Mouse (Mus musculus) layer of hippocampus, adult 11-12 months (tissue): ENCODE measurements around the gene Hist1h4n.
"Not testable (repeated sequence)": the region's sequence is repeated elsewhere in the genome, so short reads cannot be mapped to it uniquely, and the experiment has no call there.

ENCODE experiments used
- DNase-seq: peaks from one replicate; pipeline ENCODE4 v3.0.0; 2022; ENCODE audit warnings: low spot score

The Hist1h4n gene

DNA sequence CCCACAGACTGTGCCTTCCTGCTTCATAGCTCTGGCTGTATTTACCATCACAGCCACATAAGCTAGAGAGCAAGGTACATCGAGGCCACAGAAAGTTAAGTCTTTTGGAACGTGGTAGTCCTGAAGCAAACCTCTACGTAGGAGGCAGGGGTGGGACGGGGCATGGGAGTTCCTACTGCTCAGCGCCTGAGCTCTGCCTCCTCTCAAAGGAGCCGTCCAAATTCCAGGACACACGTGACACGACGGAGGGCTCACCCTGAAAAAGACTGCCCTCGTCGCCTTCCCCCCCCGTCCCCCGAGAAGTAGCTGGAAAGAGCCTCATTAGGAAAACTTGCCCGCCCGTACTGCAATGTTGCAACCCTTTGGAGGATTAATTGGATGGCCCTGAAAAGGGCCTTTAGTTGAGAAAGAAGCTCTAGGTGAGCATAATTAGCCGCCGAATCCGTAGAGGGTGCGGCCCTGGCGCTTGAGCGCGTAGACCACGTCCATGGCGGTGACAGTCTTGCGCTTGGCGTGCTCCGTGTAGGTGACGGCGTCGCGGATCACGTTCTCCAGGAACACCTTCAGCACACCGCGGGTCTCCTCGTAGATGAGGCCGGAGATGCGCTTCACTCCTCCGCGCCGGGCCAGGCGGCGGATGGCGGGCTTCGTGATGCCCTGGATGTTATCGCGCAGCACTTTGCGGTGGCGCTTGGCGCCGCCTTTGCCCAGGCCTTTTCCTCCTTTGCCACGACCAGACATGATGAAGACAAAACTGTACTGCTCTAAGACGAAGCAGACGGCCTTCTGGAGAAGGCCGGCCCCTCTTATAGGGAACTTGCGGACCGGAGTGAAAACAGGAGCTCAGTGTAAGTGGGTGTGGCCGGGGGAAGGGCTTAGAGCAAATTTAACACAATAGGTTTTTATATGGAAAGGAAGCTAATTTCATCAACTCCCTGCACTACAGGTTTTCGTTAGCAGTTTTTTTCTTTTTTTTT is at the start of gene Hist1h4n:
Gene Hist1h4n, minus strand, starts transcription at position 779 of the 977 bp plus-strand sequence.
- peak; percentile 46 for DNase-seq

DNA sequence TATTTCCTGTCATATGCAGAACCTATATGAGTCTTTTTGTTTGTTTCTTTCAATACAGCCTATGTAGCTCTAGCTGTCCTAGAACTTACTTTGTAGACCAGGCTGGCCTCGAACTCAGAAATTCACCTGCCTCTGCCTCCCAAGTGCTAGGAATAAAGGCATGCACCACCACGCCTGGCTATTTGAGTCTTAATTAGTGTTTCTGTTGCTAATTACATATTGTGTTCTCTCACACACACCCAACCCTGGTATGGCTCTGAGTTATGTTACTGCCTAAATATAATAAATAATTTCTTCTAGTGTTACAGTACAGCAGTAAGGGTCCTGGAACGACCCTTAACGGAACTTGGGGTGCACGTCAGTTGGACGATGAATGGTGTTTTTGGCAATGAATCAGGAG is 48.7 kb upstream of the Hist1h4n start:
- DNase-seq: no peak

GRCm38 (mm10) chr13:21865503-21865902 is 33.5 kb upstream of the Hist1h4n start:
- not testable (repeated sequence) for DNase-seq

DNA sequence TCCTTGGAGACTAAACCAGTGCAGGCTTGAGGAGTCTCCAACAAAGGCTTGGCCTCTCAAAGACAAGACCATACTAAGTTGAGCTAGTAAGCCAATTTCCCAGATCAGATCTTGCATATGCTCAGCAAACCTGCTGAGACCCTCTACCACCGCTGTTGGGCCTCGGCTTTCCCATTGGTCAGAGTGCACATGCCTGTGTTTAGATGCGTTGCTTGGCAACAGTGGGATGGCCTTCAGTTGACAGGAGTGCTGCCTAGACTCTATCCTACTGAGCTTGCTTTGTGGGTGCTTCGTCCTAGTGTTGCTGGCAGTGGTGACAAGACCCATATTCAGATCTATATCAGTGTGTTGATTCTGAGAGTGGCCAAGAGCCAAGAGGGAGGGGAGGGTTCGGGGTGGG is 29.6 kb upstream of the Hist1h4n start:
- no peak for DNase-seq

DNA sequence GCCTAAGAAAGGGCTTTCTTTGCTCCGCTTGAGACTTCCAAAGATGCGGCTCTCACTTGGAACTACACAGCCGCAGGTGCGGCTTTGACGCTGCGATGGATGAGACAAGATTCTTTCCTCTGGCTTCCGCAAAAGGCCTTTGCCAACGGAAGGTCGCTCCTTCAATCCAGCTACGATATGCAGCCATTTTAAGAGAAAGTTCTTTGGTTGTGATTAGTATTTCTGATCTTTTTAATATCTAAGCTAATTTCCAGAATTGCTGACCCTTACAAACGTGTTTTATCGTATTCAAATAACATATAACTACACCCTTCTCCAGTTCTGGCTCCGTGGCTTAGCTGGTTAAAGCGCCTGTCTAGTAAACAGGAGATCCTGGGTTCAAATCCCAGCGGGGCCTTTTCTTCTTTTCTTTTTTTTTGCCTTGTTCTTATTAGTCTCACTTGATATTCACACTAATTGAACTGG is 23.7 kb upstream of the Hist1h4n start:
- DNase-seq: peak; percentile 62

DNA sequence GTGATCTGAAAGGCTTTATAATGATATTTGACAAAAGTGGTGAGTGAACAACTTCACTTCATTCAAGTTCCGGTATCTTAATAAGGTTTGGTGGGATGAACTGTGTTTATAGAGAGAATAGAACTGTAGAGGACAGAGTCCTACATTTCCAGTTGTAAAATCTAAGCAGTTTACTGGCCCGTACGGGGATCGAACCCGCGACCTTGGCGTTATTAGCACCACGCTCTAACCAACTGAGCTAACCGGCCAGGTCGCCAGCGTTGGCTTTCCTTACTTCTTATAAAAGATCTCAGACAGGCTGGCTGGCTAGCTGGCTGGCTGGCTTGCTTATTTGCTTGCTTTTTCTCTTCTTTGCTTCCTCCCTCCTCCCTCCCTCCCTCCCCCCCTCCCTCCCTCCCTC is 23.1 kb upstream of the Hist1h4n start:
- DNase-seq: peak; percentile 80

- DNase-seq: no peak
Measured at GRCm38 (mm10) chr13:21852215-21852945, 20.4 kb upstream of the Hist1h4n start.

DNA sequence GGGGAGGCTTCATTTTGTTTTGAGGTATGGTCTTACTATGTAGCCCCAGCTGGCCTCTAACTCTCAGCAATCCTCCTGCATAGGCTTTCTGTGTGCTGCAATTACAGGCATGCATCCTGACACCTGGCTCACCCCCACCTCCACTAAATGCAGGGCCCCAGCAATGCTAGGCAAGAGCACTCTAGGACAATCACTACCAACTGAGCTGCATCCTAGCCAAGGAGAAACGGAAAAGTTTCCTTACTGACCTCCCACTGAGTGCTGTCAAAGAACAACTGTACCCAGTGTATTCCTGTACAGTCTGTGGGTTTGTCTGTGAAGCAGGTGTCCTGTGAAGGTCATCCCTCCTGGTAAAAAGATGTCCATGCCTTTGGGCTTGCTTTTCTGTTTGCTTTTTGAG is 18.7 kb upstream of the Hist1h4n start:
- DNase-seq: not testable (repeated sequence)

DNA sequence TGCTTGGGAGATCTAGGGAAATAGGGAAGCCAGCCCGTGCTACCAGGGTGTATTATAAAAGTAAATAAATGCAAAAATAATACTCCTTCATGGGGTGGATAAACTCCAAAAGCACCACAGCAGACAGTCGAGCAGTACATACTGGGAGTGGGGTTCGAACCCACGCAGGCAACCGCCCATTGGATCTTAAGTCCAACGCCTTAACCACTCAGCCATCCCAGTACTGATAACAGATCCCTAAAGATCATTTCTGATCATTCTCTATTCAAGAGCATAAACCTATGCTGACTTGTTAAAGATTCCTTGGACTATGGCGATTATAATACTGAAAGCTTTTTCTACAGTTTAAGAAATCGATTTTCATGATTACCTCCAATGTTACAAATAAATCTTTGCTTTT is 15.9 kb upstream of the Hist1h4n start:
- no peak for DNase-seq

- DNase-seq: not testable (repeated sequence)
Measured at GRCm38 (mm10) chr13:21846356-21846755, 14.4 kb upstream of the Hist1h4n start.

DNA sequence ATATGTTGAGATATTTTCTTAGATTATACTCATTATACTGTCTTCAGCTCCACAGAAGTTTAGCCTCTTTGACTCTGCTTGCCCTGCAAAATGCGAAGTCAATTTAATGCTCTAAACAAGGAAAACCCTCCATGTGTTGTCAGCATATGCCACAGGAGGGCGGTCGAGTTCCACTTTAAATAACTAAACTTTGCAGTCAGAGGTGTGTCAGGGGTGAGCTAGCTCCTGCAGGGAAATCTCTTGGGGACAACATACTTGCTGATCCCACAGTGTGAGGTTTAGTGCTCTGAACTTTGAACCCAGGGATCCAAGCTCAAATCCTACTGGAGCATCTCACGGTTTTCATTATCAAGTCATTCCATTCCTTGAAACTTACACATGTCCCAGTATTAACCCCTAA is 8.5 kb upstream of the Hist1h4n start:
- not testable (repeated sequence) for DNase-seq

- not testable (repeated sequence) for DNase-seq
Measured at GRCm38 (mm10) chr13:21833461-21833860, 1.5 kb upstream of the Hist1h4n start, which contains the start of the genes Hist1h2ap and Hist1h2br. Hist1h2ap (minus strand) TSS chr13:21833507. Hist1h2br (plus strand) TSS chr13:21833743.

DNA sequence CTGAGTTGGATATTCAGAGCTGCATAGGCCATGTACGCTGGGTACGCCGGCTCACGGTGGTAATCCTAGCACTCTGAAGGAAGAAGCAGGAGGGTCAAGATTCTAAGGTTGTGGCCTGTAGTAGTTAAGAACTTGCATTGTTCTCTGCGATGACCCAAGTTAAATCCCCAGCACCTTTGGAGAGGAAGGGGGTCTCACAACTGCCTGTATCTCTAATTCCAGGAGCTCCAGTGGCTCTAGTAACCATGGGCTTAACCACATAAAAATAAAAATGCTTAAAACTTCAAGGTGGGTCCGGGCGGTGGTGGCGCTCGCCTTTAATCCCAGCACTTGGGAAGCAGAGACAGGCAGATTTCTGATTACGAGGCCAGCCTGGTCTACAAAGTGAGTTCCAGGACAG is 1.7 kb downstream of the Hist1h4n start:
- DNase-seq: no peak

DNA sequence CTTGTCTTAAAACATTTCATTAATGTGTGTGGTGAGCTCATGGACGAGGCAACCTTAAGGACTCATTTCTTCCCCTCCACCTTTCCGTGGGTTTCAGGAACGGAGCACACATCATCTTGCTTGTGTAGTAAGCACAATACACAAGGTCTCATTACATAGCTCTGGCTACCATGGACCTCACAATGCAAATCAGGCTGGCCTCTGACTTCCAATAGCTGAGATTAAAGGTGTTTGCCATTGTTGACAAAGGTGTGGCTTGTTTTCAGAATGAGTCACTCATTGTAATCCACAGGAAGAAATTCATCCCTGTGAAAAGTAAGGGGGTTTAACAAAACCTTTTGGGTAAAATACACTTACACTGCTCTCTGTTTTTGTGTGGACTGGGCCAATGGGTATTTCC is 3.5 kb downstream of the Hist1h4n start:
- DNase-seq: no peak

DNA sequence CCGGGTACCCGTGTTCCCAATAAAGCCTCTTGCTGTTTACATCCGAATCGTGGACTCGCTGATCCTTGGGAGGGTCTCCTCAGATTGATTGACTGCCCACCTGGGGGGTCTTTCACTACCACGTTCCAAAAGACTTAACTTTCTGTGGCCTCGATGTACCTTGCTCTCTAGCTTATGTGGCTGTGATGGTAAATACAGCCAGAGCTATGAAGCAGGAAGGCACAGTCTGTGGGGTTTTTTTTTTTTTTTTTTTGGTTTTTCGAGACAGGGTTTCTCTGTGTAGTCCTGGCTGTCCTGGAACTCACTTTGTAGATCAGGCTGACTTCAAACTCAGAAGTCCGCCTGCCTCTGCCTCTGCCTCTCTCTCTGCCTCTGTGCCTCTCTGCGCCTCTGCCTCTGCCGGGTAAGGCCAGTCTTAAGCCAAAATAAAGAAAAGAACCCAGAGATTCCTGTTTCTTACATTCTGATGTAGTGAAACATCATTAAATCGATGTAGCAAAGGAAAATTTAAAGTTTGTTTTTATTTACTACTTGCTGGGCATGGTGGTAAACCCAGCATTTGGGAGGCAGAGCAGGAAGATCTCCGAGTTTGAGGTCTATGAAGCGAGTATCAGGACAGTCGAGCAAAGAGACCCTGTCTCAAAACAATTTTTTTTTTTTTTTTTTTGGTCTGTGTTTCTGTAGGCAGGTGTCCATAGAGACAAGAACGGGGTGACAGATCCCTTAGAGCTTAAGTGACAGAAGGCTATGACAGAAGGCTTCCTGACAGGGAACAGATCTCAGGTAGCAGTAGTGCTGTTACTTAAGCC is 11.7 kb downstream of the Hist1h4n start:
- not testable (repeated sequence) for DNase-seq

DNA sequence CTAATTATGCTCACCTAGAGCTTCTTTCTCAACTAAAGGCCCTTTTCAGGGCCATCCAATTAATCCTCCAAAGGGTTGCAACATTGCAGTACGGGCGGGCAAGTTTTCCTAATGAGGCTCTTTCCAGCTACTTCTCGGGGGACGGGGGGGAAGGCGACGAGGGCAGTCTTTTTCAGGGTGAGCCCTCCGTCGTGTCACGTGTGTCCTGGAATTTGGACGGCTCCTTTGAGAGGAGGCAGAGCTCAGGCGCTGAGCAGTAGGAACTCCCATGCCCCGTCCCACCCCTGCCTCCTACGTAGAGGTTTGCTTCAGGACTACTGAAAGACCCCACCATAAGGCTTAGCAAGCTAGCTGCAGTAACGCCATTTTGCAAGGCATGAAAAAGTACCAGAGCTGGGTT is 19.9 kb downstream of the Hist1h4n start:
- not testable (repeated sequence) for DNase-seq

GRCm38 (mm10) chr13:21811539-21811938 is 20.5 kb downstream of the Hist1h4n start, which contains the start of gene Hist1h4m:
Hist1h4m (plus strand) TSS chr13:21811746.
- peak; percentile 48 for DNase-seq

DNA sequence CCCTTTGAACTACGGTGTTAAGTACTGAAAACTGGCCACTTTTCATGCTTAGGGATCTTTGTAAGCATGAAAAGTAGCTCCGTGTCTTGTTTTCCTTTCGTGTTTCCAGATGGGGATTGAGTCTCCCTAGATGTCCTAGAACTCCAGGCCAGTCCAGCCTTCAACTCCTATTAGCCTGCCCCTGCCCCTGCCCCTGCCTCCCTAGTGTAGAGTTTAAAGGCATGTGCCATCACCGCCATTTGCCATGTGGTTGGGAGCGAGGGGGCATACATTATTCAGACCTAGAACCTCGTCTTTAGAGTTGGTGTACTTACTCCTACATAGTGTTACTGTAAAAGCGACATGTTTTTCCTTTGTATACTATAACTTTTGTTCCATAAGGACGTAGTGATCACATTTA is 20.9 kb downstream of the Hist1h4n start:
- DNase-seq: not testable (repeated sequence)

- not testable (repeated sequence) for DNase-seq
Measured at GRCm38 (mm10) chr13:21810073-21810472, 21.9 kb downstream of the Hist1h4n start, which contains the start of the genes Hist1h2bq and Hist1h2ao. Hist1h2bq (minus strand) TSS chr13:21810197. Hist1h2ao (plus strand) TSS chr13:21810465.

DNA sequence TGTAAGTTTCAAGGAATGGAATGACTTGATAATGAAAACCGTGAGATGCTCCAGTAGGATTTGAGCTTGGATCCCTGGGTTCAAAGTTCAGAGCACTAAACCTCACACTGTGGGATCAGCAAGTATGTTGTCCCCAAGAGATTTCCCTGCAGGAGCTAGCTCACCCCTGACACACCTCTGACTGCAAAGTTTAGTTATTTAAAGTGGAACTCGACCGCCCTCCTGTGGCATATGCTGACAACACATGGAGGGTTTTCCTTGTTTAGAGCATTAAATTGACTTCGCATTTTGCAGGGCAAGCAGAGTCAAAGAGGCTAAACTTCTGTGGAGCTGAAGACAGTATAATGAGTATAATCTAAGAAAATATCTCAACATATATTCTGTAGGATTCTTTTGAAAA is 28.9 kb downstream of the Hist1h4n start:
- not testable (repeated sequence) for DNase-seq

GRCm38 (mm10) chr13:21797163-21797562 is 34.8 kb downstream of the Hist1h4n start:
- DNase-seq: not testable (repeated sequence)
